Mouse (Mus musculus) macrophage (primary cell): ENCODE measurements around the gene Hspe1. TPM values are rescaled to one million over a fixed set of nuclear protein-coding genes. Genes with fewer than 3 reads are reported as not detected.
"Not testable (repeated sequence)": the region's sequence is repeated elsewhere in the genome, so short reads cannot be mapped to it uniquely, and the experiment has no call there.

Experiments used
- H3K27ac ChIP-seq: fragments of 350-480 bp; formaldehyde crosslinking; 2 replicates; pipeline ENCODE4 v1.9.0; 2021
- H3K36me3 ChIP-seq: fragments of 350-480 bp; formaldehyde crosslinking; 2 replicates; pipeline ENCODE4 v1.9.0; 2021; ENCODE audit errors: inconsistent target
- H3K4me3 ChIP-seq: fragments of 350-480 bp; formaldehyde crosslinking; 2 replicates; pipeline ENCODE4 v1.9.0; 2021; ENCODE audit errors: inconsistent target
- H3K79me2 ChIP-seq: fragments of 350-480 bp; formaldehyde crosslinking; 2 replicates; pipeline ENCODE4 v1.9.0; 2021; ENCODE audit errors: inconsistent target
- WGBS: methylation state at CpG from one replicate; pipeline ENCODE4 v1.1.7; 2026; ENCODE audit warnings: inconsistent platforms; ENCODE audit not compliant: missing documents; 5-methylcytosine and 5-hydroxymethylcytosine counted together
- polyA plus RNA-seq: library from polyadenylated mRNA; stranded (reverse); fragments of 250-400 nt; gene quantifications from 3 replicates; pipeline ENCODE4 v1.2.4, GENCODE M21; 2018; ENCODE audit warnings: inconsistent platforms

The Hspe1 gene
- polyA plus RNA-seq, 1 experiment from 2014 or later: 256 TPM

GRCm38 (mm10) chr1:55106919-55107585 is 19.1 kb downstream of the Hspe1 start:
- Histone ChIP-seq H3K4me3 (no peak overlapping the region), H3K79me2 (no peaks in the 10 kb centered on the region), H3K27ac (no peak overlapping the region), H3K36me3 (no peaks in the 10 kb centered on the region)
- WGBS: 90% methylated on average over 9 of the region's 9 CpGs

- Histone ChIP-seq H3K79me2 (no peaks in the 10 kb centered on the region), H3K4me3 (no peak overlapping the region), H3K36me3 (no peaks in the 10 kb centered on the region), H3K27ac (no peak overlapping the region)
- 86% methylated on average over 1 of the region's 1 CpGs for WGBS
Measured at GRCm38 (mm10) chr1:55107644-55108043, 19.7 kb downstream of the Hspe1 start.

DNA sequence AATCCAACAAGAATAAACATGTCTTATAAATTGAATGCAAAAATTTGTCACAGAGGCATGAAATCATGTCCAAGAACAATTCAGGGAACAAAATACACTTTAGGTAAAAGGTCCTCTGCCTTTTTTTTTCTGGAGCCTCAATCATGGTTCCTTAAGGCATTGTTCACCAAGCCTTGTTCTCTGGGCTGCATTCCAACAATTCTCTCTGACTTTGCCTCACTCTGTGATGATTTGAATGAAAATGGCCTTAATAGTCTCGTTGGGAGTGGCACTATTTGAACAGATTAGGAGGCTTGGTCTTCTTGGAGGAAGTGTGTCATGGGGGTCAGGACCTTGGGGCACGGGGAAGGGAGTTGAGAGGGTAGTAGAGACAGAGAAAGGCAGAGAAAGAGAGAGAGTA is 20.5 kb downstream of the Hspe1 start:
- Histone ChIP-seq H3K36me3 (no peaks in the 10 kb centered on the region), H3K79me2 (no peaks in the 10 kb centered on the region), H3K27ac (no peak overlapping the region), H3K4me3 (no peak overlapping the region)
- 57% methylated on average over 2 of the region's 2 CpGs for whole genome bisulfite sequencing

DNA sequence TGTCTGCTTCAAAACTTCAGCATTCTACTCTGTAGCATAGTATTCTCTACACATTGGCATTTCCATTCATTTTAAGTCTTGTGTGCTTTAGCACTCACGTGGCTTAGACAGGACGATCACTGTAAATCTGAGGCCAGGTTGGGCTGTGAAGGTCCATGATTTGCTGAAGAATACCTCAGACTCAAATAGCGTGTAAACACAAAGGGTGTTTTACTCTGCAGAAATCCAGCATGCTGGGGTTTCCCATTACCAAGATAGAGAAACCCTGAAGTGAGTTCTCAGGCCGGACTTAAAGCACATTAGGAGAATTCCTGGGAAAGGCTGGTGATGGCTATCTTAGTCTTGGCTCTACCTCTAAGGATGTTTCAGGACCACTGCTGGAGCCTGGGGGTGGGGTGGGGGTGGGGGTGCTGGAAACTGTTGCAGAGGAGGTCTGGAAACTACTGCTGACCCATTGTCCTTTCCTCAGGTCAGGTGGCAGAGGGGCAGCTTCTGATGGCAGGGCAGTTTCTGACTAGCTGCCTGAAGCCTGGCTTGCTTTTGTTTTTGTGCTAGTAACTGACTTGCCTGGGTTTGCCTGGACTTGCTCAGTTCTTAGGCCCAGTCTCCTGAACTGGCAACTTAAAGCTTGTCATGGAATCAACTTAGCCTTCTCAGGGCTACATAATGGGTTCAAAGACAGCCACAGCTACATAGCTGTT is 21.3 kb downstream of the Hspe1 start:
- H3K79me2 ChIP-seq: no peaks in the 10 kb centered on the region
- no peak overlapping the region for H3K4me3 ChIP-seq
- H3K36me3 ChIP-seq: no peaks in the 10 kb centered on the region
- no peak overlapping the region for H3K27ac ChIP-seq
- WGBS: 100% methylated on average over 4 of the region's 4 CpGs

DNA sequence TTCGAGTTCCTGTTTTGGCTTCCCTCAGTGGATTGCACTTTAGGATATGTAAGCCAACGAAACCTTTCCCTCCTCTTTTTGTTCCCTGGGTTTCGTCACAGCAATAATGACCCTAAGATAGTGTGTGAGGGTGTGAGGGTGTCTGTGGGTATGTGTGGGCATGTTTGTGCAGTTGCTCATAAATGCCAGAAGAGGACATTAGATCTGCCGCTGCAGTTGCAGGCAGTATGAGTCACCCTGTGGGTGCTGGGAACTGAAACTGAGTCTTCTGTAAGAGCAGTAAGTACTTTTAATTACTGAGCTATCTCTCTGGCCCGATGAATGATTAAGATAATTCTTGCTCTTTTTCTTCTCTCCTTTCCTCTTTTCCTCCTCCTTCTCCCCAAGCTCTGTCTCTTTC is 35.1 kb downstream of the Hspe1 start:
- Histone ChIP-seq H3K27ac (no peak overlapping the region), H3K36me3 (no peaks in the 10 kb centered on the region), H3K4me3 (no peak overlapping the region), H3K79me2 (no peaks in the 10 kb centered on the region)
- WGBS: 82% methylated on average over 5 of the region's 5 CpGs

GRCm38 (mm10) chr1:55123561-55123960 is 35.6 kb downstream of the Hspe1 start:
- Histone ChIP-seq H3K4me3 (no peak overlapping the region), H3K79me2 (no peaks in the 10 kb centered on the region), H3K27ac (no peak overlapping the region), H3K36me3 (no peaks in the 10 kb centered on the region)
- 91% methylated on average over 2 of the region's 2 CpGs for WGBS

- WGBS: 86% methylated on average over 2 of the region's 2 CpGs
Measured at GRCm38 (mm10) chr1:55124136-55124535, 36.2 kb downstream of the Hspe1 start.

GRCm38 (mm10) chr1:55129716-55130115 is 41.8 kb downstream of the Hspe1 start:
- Histone ChIP-seq H3K27ac (no peak overlapping the region), H3K79me2 (peaks cover 32% of the 10 kb centered on the region), H3K36me3 (no peaks in the 10 kb centered on the region), H3K4me3 (no peak overlapping the region)
- WGBS: 76% methylated on average over 5 of the region's 5 CpGs

More at GRCm38 (mm10) chr1:55124136-55124535, 36.2 kb downstream of the Hspe1 start:
- H3K27ac ChIP-seq, H3K4me3 ChIP-seq, H3K79me2 ChIP-seq, H3K36me3 ChIP-seq: not testable (repeated sequence)

DNA sequence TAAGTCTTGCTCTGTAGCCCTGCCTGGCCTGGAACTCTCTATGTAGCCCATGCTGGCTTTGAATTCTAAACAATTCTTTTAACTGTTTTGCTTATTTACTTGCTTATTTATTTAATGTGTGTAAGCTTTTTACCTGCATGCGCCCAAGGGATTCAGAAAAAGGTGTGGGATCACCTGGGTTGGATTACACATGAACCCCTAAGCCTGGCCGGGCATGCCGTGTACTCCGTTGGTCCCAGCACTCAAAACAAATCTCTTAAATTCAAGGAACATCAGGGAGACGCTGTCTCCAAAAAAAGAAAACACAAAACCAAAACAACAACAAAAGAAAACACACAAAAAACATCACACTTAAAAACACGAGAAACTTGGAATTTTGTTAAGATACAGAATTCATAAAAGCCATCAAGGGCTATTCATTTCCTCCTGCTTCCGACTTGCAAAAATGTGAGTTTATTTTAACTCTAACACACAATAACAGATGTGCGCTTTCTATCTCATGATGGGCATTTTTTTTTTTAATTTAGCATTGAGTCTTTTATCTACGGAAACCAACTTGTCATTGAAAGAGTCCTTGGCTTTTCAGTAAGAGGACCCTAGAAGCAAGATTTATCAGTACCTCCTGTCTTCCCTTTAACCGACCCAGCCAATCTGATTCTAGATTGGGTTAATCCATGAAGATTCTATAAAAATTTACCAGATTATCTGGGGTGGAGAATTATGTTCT is 42.4 kb downstream of the Hspe1 start:
- Histone ChIP-seq H3K4me3 (peak overlapping the region; percentile 73), H3K36me3 (no peaks in the 10 kb centered on the region), H3K27ac (peak overlapping the region; percentile 50), H3K79me2 (peaks cover 37% of the 10 kb centered on the region)
- 68% methylated on average over 9 of the region's 10 CpGs for WGBS

GRCm38 (mm10) chr1:55130943-55131401 is 43.0 kb downstream of the Hspe1 start, which contains the start of gene Mob4:
Gene Mob4 (plus strand): TSS chr1:55131231.
- peak within 1 kb of the TSS; percentile 50 for H3K27ac ChIP-seq
- peak within 1 kb of the TSS; percentile 73 for H3K4me3 ChIP-seq
- H3K79me2 ChIP-seq: peaks cover 44% of the 10 kb centered on the region
- under 1% methylated on average over 41 of the region's 42 CpGs for WGBS
- no peaks in the 10 kb centered on the region for H3K36me3 ChIP-seq

DNA sequence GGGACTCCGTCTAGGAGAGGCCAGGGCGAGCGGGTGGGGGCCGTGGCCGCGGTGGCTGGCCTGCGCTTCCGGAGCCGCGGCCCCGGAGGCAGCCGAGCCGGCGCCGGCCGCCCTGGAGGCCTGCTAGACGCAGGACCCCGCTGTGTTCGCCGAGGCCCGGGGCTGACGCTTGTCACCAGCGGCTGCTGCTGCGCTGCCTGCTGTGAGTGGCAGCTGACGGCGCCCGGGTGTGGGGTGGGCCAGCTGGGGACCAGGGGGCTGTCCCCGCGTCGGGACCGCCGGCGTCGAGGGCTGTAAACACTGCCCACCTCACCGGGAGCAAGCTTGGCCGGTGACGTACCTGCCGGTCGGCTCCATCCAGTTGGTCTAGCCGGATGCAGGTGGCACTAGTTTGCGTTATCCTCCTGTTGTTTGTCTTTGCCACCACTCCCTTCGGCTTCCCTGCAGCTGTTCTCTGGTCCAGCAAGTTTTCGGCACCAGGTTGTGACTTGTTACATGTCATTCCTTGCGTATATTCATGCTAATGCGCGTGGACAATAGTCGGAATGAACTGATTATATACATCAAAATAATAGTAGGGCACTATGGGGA is 43.6 kb downstream of the Hspe1 start:
- peaks cover 49% of the 10 kb centered on the region for H3K79me2 ChIP-seq
- 0 out of 2 replicates have a peak, but pooled peaks cover 1% of the 10 kb centered on the region for H3K36me3 ChIP-seq
- no peak overlapping the region for H3K27ac ChIP-seq
- H3K4me3 ChIP-seq: peak overlapping the region; percentile 73
- WGBS: under 1% methylated on average over 43 of the region's 47 CpGs

- peaks cover 6% of the 10 kb centered on the region; the same call in 1 of the 2 replicates for H3K36me3 ChIP-seq
- no peak overlapping the region for H3K27ac ChIP-seq
- H3K79me2 ChIP-seq: peaks cover 57% of the 10 kb centered on the region
- peak overlapping the region; percentile 73 for H3K4me3 ChIP-seq
- 61% methylated on average over 4 of the region's 4 CpGs for WGBS
Measured at GRCm38 (mm10) chr1:55132308-55132707, 44.4 kb downstream of the Hspe1 start.

- Histone ChIP-seq H3K36me3 (peaks cover 14% of the 10 kb centered on the region; the same call in 1 of the 2 replicates), H3K27ac (no peak overlapping the region), H3K4me3 (no peak overlapping the region), H3K79me2 (peaks cover 66% of the 10 kb centered on the region)
- WGBS: 85% methylated on average over 2 of the region's 2 CpGs
Measured at GRCm38 (mm10) chr1:55133173-55133572, 45.2 kb downstream of the Hspe1 start.

- Histone ChIP-seq H3K27ac (no peak overlapping the region), H3K4me3 (no peak overlapping the region), H3K79me2 (peaks cover 77% of the 10 kb centered on the region), H3K36me3 (peaks cover 15% of the 10 kb centered on the region; the same call in 1 of the 2 replicates)
- WGBS: 74% methylated on average over 2 of the region's 3 CpGs
Measured at GRCm38 (mm10) chr1:55134301-55134700, 46.4 kb downstream of the Hspe1 start.
